Mouse (Mus musculus): ENCODE measurements around the gene Ralgds. TPM values are rescaled to one million over a fixed set of nuclear protein-coding genes. Genes with fewer than 3 reads are reported as not detected.

The Ralgds gene
- total and polyA plus RNA-seq, 3 experiments = 4.1 to 11.4 (median 6.6) TPM

GRCm38 (mm10) chr2:28494521-28494920, 18.4 kb upstream of the Ralgds start:
- dilution Hi-C loops (cut with MboI; ENCODE audit: extremely low pct_ligation_motif_present, extremely low pct_unique_long_range_greater_than_20kb, low sequenced_read_pairs) = no loop called here

GRCm38 (mm10) chr2:28495207-28495756, 17.6 kb upstream of the Ralgds start:
- peak; percentile 57; the same call in 1 of the 2 replicates for TF ChIP-seq MEF2A (IDR thresholded peaks at IDR 0.05; ENCODE audit: borderline replicate concordance, low read depth, low read length)
- peak; percentile 35 for TF ChIP-seq SMC3 (IDR thresholded peaks at IDR 0.05; ENCODE audit: low read depth, low read length)
- no peak for TF ChIP-seq UBTF (IDR thresholded peaks at IDR 0.05; ENCODE audit: low read depth, low read length)
- peak; percentile 94 for TF ChIP-seq ZNF384 (IDR thresholded peaks at IDR 0.05; ENCODE audit: low read depth, low read length)
- TF ChIP-seq TBP (conservative IDR thresholded peaks at IDR 0.05; ENCODE audit: low read depth, low read length) = no peak
- peak; percentile 22 for TF ChIP-seq RAD21 (IDR thresholded peaks at IDR 0.05; ENCODE audit: low read depth, low read length)
- TF ChIP-seq USF1 (IDR thresholded peaks at IDR 0.05; ENCODE audit: low read depth, low read length) = no peak
- 0 out of 2 replicates have a peak, but pooled peaks have one; percentile 31 for TF ChIP-seq IRF4 (IDR thresholded peaks at IDR 0.05; ENCODE audit: low read depth, low read length)
- no peak for TF ChIP-seq RCOR1 (conservative IDR thresholded peaks at IDR 0.05; ENCODE audit: low read depth, low read length)
- 0 out of 2 replicates have a peak, but pooled peaks have one; percentile 43 for TF ChIP-seq EP300 (IDR thresholded peaks at IDR 0.05; ENCODE audit: low read length)
- 0 out of 2 replicates have a peak, but pooled peaks have one; percentile 20 for TF ChIP-seq TCF12 (IDR thresholded peaks at IDR 0.05; ENCODE audit: low read depth, low read length)
- peak; percentile 41; the same call in 1 of the 2 replicates for TF ChIP-seq HCFC1 (IDR thresholded peaks at IDR 0.05; ENCODE audit: low read depth, low read length)
- no peak for TF ChIP-seq USF2 (conservative IDR thresholded peaks at IDR 0.05; ENCODE audit: low read depth, low read length)
- peak; percentile 34 for TF ChIP-seq ETS1 (conservative IDR thresholded peaks at IDR 0.05; ENCODE audit: low read depth, low read length)
- peak; percentile 66; the same call in 1 of the 2 replicates for TF ChIP-seq MAX (IDR thresholded peaks at IDR 0.05; ENCODE audit: low read length)
- no peak for TF ChIP-seq ZC3H11A (IDR thresholded peaks at IDR 0.05; ENCODE audit: low read depth, low read length)
- TF ChIP-seq MYC (IDR thresholded peaks at IDR 0.05; ENCODE audit: low read depth, low read length) = 0 out of 2 replicates have a peak, but pooled peaks have one; percentile 21
- no peak for TF ChIP-seq POLR2A (IDR thresholded peaks at IDR 0.05; ENCODE audit: low read depth, low read length)
- TF ChIP-seq CTCF (conservative IDR thresholded peaks at IDR 0.05 in 1 of 2, IDR thresholded peaks at IDR 0.05 in 1 of 2; ENCODE audit: low read depth in 2 of 2, low read length in 2 of 2) = peak; percentile 38 to 73; a peak in 3 of 4 replicates
- TF ChIP-seq NELFE (IDR thresholded peaks at IDR 0.05; ENCODE audit: low read depth, low read length) = peak; percentile 48; the same call in 1 of the 2 replicates
- no peak for TF ChIP-seq E2F4 (IDR thresholded peaks at IDR 0.05; ENCODE audit: insufficient replicate concordance, low read depth, low read length)
- TF ChIP-seq MAFK (IDR thresholded peaks at IDR 0.05; ENCODE audit: insufficient replicate concordance, low read length) = no peak
- peak; percentile 68; the same call in 1 of the 2 replicates for TF ChIP-seq MAZ (IDR thresholded peaks at IDR 0.05; ENCODE audit: low read depth, low read length)
- 0 out of 2 replicates have a peak, but pooled peaks have one; percentile 38 for TF ChIP-seq SIN3A (IDR thresholded peaks at IDR 0.05; ENCODE audit: low read length)
- TF ChIP-seq CHD2 (IDR thresholded peaks at IDR 0.05; ENCODE audit: low read length) = peak; percentile 59
- peak; percentile 48 for TF ChIP-seq ELF1 (IDR thresholded peaks at IDR 0.05; ENCODE audit: low read depth, low read length)
- dilution Hi-C loops (cut with MboI; ENCODE audit: extremely low pct_ligation_motif_present, extremely low pct_unique_long_range_greater_than_20kb, low sequenced_read_pairs) (no loop called here), in situ Hi-C loops (cut with MboI; ENCODE audit: low pct_ligation_motif_present, low pct_unique_long_range_greater_than_20kb, low sequenced_read_pairs) (no loop called here)
- Histone ChIP-seq H3K27me3 (replicated peaks) (peaks cover 37% of the 10 kb centered on the region), H3K9me3 (replicated peaks; ENCODE audit: low read length) (peaks cover 4% of the 10 kb centered on the region), H3K9ac (ENCODE audit: insufficient read depth, low read depth) (peak overlapping the region; percentile 50), H3K36me3 (replicated peaks in 1 of 2; ENCODE audit: control insufficient read depth in 1 of 2, insufficient read depth in 1 of 2, low read length in 1 of 2) (no peaks in the 10 kb centered on the region), H3K27ac (ENCODE audit: insufficient read depth, low read depth) (no peak overlapping the region), H3K4me3 (replicated peaks in 1 of 3; ENCODE audit: low read depth in 2 of 3, low read length in 2 of 3, poor library complexity in 1 of 3) (peak overlapping the region; percentile 37 to 60 (median 53)), H3K79me2 (replicated peaks; ENCODE audit: control insufficient read depth, extremely low read depth, insufficient read depth, poor library complexity, severe bottlenecking) (no peaks in the 10 kb centered on the region), H3K4me1 (ENCODE audit: control insufficient read depth in 1 of 2, insufficient read depth in 2 of 2) (peaks cover 0 to 15% of the 10 kb centered on the region in 2 experiments; a peak in 2 of 4 replicates), H3K4me2 (ENCODE audit: insufficient read depth, low read depth, poor library complexity, severe bottlenecking) (peak overlapping the region; percentile 84)
- peak; percentile 74 for DNase-seq (ENCODE audit: extremely low read depth)

More at GRCm38 (mm10) chr2:28494521-28494920, 18.4 kb upstream of the Ralgds start:
- no peak for DNase-seq (ENCODE audit: extremely low read depth)
- Histone ChIP-seq H3K36me3 (replicated peaks in 1 of 2; ENCODE audit: control insufficient read depth in 1 of 2, insufficient read depth in 1 of 2, low read length in 1 of 2) (no peaks in the 10 kb centered on the region), H3K4me2 (ENCODE audit: insufficient read depth, low read depth, poor library complexity, severe bottlenecking) (peak overlapping the region; percentile 84; the same call in 1 of the 2 replicates), H3K4me3 (replicated peaks in 1 of 3; ENCODE audit: low read depth in 2 of 3, low read length in 2 of 3, poor library complexity in 1 of 3) (peak overlapping the region in 1 of 3 experiments; percentile 37), H3K79me2 (replicated peaks; ENCODE audit: control insufficient read depth, extremely low read depth, insufficient read depth, poor library complexity, severe bottlenecking) (no peaks in the 10 kb centered on the region), H3K9me3 (replicated peaks; ENCODE audit: low read length) (peaks cover 4% of the 10 kb centered on the region), H3K27ac (ENCODE audit: insufficient read depth, low read depth) (no peak overlapping the region), H3K27me3 (replicated peaks) (peaks cover 29% of the 10 kb centered on the region), H3K4me1 (ENCODE audit: control insufficient read depth in 1 of 2, insufficient read depth in 2 of 2) (peaks cover 0 to 15% of the 10 kb centered on the region in 2 experiments; a peak in 2 of 4 replicates), H3K9ac (ENCODE audit: insufficient read depth, low read depth) (peak overlapping the region; percentile 37; the same call in 1 of the 2 replicates)
- in situ Hi-C loops (cut with MboI; ENCODE audit: low pct_ligation_motif_present, low pct_unique_long_range_greater_than_20kb, low sequenced_read_pairs) = no loop called here
- TF ChIP-seq USF2 (conservative IDR thresholded peaks at IDR 0.05; ENCODE audit: low read depth, low read length) (no peak), TCF12 (IDR thresholded peaks at IDR 0.05; ENCODE audit: low read depth, low read length) (no peak), JUND (conservative IDR thresholded peaks at IDR 0.05; ENCODE audit: low read depth, low read length) (no peak), MEF2A (IDR thresholded peaks at IDR 0.05; ENCODE audit: borderline replicate concordance, low read depth, low read length) (no peak), SMC3 (IDR thresholded peaks at IDR 0.05; ENCODE audit: low read depth, low read length) (no peak), BHLHE40 (IDR thresholded peaks at IDR 0.05; ENCODE audit: low read depth, low read length) (no peak), ZMIZ1 (IDR thresholded peaks at IDR 0.05; ENCODE audit: low read depth, low read length) (no peak), RAD21 (IDR thresholded peaks at IDR 0.05; ENCODE audit: low read depth, low read length) (no peak), CHD2 (IDR thresholded peaks at IDR 0.05; ENCODE audit: low read length) (no peak), GABPA (IDR thresholded peaks at IDR 0.05; ENCODE audit: insufficient replicate concordance, low read depth, low read length) (no peak), ZC3H11A (IDR thresholded peaks at IDR 0.05; ENCODE audit: low read depth, low read length) (no peak), MXI1 (IDR thresholded peaks at IDR 0.05; ENCODE audit: low read depth, low read length) (no peak), MYC (IDR thresholded peaks at IDR 0.05; ENCODE audit: low read depth, low read length) (no peak), ZKSCAN1 (IDR thresholded peaks at IDR 0.05; ENCODE audit: borderline replicate concordance, low read depth, low read length) (no peak), JUN (IDR thresholded peaks at IDR 0.05; ENCODE audit: insufficient read depth, low read depth, low read length) (no peak), POLR2A (IDR thresholded peaks at IDR 0.05; ENCODE audit: low read depth, low read length) (no peak), ETS1 (conservative IDR thresholded peaks at IDR 0.05; ENCODE audit: low read depth, low read length) (no peak)

All from CH12.LX (cell line).